Mouse (Mus musculus) heart, adult 2 months (tissue): Measurements from ENCODE around the gene Scamp1. TPM values are rescaled to one million over a fixed set of nuclear protein-coding genes. Genes with fewer than 3 reads are reported as not detected.

Source experiments
- DNase-seq, 2 experiments: peaks; one replicate each; pipeline ENCODE4 v3.0.0; 2021
- H3K27ac ChIP-seq: fragments of 200-600 bp; 2 replicates; pipeline ENCODE4 v1.8.1; 2022
- H3K27me3 ChIP-seq: fragments of 200-500 bp; 2 replicates; pipeline ENCODE4 v1.6.1; 2012; ENCODE audit warnings: mild to moderate bottlenecking, low read length, inconsistent platforms, mixed read lengths; ENCODE audit not compliant: control insufficient read depth, insufficient read depth
- H3K36me3 ChIP-seq: fragments of 200-500 bp; 2 replicates; pipeline ENCODE4 v1.6.1; 2012; ENCODE audit warnings: low read length, inconsistent platforms; ENCODE audit not compliant: control insufficient read depth, insufficient read depth
- H3K4me1 ChIP-seq: fragments of 200-500 bp; 2 replicates; pipeline ENCODE4 v1.6.1; 2011; ENCODE audit warnings: low read length; ENCODE audit not compliant: control insufficient read depth, insufficient read depth
- H3K4me3 ChIP-seq: fragments of 200-600 bp; 2 replicates; pipeline ENCODE4 v1.8.1; 2022
- H3K79me2 ChIP-seq: fragments of 200-500 bp; replicated peaks from 2 replicates; pipeline ENCODE4 v1.6.1; 2012; ENCODE audit warnings: mild to moderate bottlenecking, inconsistent platforms, low read length, moderate library complexity, mixed read lengths; ENCODE audit not compliant: control insufficient read depth, insufficient read depth
- H3K9ac ChIP-seq: fragments of 200-500 bp; 2 replicates; pipeline ENCODE4 v1.6.1; 2012; ENCODE audit warnings: low read depth, mild to moderate bottlenecking, control low read depth, inconsistent platforms, low read length, mixed read lengths
- CTCF ChIP-seq: fragments of 200-600 bp; IDR thresholded peaks from 2 replicates; pipeline ENCODE4 v1.8.1; 2022; ENCODE audit warnings: antibody characterized with exemption, mild to moderate bottlenecking, moderate library complexity
- EP300 ChIP-seq: fragments of 200-500 bp; IDR thresholded peaks from 2 replicates; pipeline ENCODE4 v1.6.1; 2011; ENCODE audit warnings: low read depth, low read length, control low read depth; ENCODE audit not compliant: insufficient read depth
- POLR2A ChIP-seq: fragments of 200-500 bp; IDR thresholded peaks from 2 replicates; pipeline ENCODE4 v1.6.1; 2011; ENCODE audit warnings: mild to moderate bottlenecking, low read depth, low read length, control low read depth; ENCODE audit not compliant: insufficient read depth
- WGBS: fragments of 180-500 bp; shearing (Covaris S2); methylation state at CpG from one replicate; pipeline ENCODE4 v1.1.7; 2018; 5-methylcytosine and 5-hydroxymethylcytosine counted together
- intact Hi-C: fragments of 180-260 bp; cut with DNase I; formaldehyde crosslinking; loops from one replicate; pipeline ENCODE4 v1.15.1; 2025
- polyA plus RNA-seq: library from polyadenylated mRNA; depleted of rRNA; stranded (reverse); fragments of >200 nt; gene quantifications from 2 replicates; pipeline ENCODE4 v1.2.3, GENCODE M21; 2012
- total RNA-seq, 2 experiments: library from RNA; stranded (reverse); gene quantifications; 2 replicates each; pipeline ENCODE4 v1.2.3; 2021

Scamp1 gene
- total and polyA plus RNA-seq, 3 experiments = 12.5 to 33.3 (median 32.3) TPM

GRCm38 (mm10) chr13:94250761-94251160 is 34.9 kb downstream of the Scamp1 start:
- no peak overlapping the region for H3K9ac ChIP-seq
- no peaks in the 10 kb centered on the region for H3K27me3 ChIP-seq
- H3K4me3 ChIP-seq = no peak overlapping the region
- no peak for TF ChIP-seq CTCF
- no peak for TF ChIP-seq POLR2A
- TF ChIP-seq EP300 = no peak
- intact Hi-C loops = no loop called here
- H3K79me2 ChIP-seq = peaks cover 2% of the 10 kb centered on the region
- no peaks in the 10 kb centered on the region for H3K4me1 ChIP-seq
- DNase-seq = no peak
- 93% methylated on average over 7 of the region's 8 CpGs for WGBS
- H3K27ac ChIP-seq = no peak overlapping the region
- no peaks in the 10 kb centered on the region; the same call in 1 of the 2 replicates for H3K36me3 ChIP-seq

DNA sequence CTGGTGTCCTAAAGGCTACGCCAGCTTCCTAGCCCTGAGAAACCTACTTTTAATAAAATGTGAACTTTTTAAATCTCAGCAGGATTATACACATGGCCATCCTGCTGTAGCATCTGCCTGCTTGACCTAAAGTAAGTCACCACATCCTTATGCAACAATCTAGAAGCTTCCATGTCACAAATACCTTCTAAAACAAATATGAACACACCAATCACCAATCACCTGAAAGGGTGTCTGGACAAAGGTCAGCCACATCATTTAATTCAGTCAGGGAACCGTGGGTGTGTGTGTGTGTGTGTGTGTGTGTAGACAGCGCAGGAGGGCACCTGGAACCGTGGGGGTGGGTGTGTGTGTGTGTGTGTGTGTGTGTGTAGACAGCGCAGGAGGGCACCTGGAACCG is 35.5 kb downstream of the Scamp1 start:
- Histone ChIP-seq H3K27ac (no peak overlapping the region), H3K4me1 (no peaks in the 10 kb centered on the region), H3K4me3 (no peak overlapping the region), H3K27me3 (no peaks in the 10 kb centered on the region), H3K9ac (no peak overlapping the region), H3K79me2 (peaks cover 2% of the 10 kb centered on the region), H3K36me3 (no peaks in the 10 kb centered on the region; the same call in 1 of the 2 replicates)
- DNase-seq = no peak
- TF ChIP-seq EP300 (no peak), POLR2A (no peak), CTCF (no peak)
- intact Hi-C loops = no loop called here
- 92% methylated on average over 6 of the region's 6 CpGs for WGBS

DNA sequence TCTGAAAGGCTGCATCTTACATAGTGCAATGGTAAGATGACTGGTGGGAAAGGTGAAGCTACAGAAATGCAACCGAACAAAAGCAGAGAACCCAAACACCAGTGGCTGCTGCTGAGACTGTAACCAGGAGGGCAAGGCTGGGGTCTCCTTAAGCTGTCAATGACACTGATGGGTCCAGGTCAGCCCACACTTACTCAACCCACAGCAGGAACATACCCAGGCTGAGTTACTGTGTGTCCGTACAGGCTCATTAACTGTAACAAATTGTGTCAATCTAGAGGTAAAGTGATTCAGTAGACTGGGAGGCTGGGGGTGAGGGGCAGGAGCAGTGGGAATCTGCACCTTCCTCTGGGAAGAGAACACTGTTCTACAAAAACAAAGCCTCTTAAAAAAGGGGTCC is 42.8 kb downstream of the Scamp1 start:
- TF ChIP-seq EP300 = no peak
- no peak for TF ChIP-seq CTCF
- TF ChIP-seq POLR2A = no peak
- 98% methylated on average over 2 of the region's 2 CpGs for WGBS
- no peak overlapping the region for H3K4me3 ChIP-seq
- no peaks in the 10 kb centered on the region for H3K27me3 ChIP-seq
- intact Hi-C loops = no loop called here
- H3K79me2 ChIP-seq = peaks cover 4% of the 10 kb centered on the region
- H3K27ac ChIP-seq = no peak overlapping the region
- H3K36me3 ChIP-seq = no peaks in the 10 kb centered on the region
- DNase-seq = no peak
- H3K9ac ChIP-seq = no peak overlapping the region
- H3K4me1 ChIP-seq = no peaks in the 10 kb centered on the region; the same call in 1 of the 2 replicates

DNA sequence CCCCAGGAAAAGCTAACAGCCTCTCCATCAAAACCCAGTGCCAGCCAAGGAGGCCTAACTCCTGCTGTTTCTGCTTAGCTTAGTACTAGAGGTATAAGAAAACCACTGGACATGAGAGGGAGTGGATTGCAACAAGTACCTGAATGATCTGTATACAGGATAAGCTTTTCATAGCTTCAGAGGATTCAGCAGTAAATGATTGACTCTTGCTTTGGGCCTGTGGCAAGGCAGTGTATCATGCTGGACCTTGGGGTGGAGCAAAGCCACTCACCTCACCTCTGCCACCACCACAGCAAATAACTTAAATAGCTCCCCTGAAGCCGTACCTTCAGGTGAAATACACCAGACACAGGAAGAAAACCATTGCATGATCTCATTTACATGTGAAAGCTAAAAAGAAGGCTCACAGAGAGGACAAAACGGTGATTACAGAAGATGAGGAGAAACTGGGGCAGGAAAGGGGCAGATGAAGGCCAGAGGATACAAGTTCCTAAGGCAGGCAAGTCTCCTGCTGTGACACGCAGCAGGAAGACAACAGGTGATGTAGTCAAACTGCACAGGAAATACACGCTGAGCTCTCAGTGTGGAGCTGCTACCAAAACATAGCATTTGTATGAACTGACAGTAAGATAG is 43.6 kb downstream of the Scamp1 start:
- Histone ChIP-seq H3K79me2 (peaks cover 4% of the 10 kb centered on the region), H3K36me3 (no peaks in the 10 kb centered on the region), H3K27me3 (no peaks in the 10 kb centered on the region), H3K27ac (no peak overlapping the region), H3K4me1 (no peaks in the 10 kb centered on the region; the same call in 1 of the 2 replicates), H3K4me3 (no peak overlapping the region), H3K9ac (no peak overlapping the region)
- DNase-seq = no peak
- WGBS = 63% methylated on average over 4 of the region's 4 CpGs
- intact Hi-C loops = no loop called here
- TF ChIP-seq CTCF (no peak), POLR2A (no peak), EP300 (no peak)

GRCm38 (mm10) chr13:94240873-94241272 is 44.8 kb downstream of the Scamp1 start:
- Histone ChIP-seq H3K36me3 (no peaks in the 10 kb centered on the region), H3K27me3 (no peaks in the 10 kb centered on the region), H3K4me1 (no peaks in the 10 kb centered on the region; the same call in 1 of the 2 replicates), H3K27ac (no peak overlapping the region), H3K9ac (no peak overlapping the region), H3K79me2 (peaks cover 4% of the 10 kb centered on the region), H3K4me3 (no peak overlapping the region)
- no peak for TF ChIP-seq CTCF
- TF ChIP-seq POLR2A = no peak
- no peak for TF ChIP-seq EP300
- WGBS = 56% methylated on average over 5 of the region's 5 CpGs
- no peak for DNase-seq
- intact Hi-C loops = no loop called here

- no peak overlapping the region for H3K4me3 ChIP-seq
- no peak overlapping the region for H3K27ac ChIP-seq
- H3K9ac ChIP-seq = no peak overlapping the region
- H3K4me1 ChIP-seq = no peaks in the 10 kb centered on the region; the same call in 1 of the 2 replicates
- H3K27me3 ChIP-seq = no peaks in the 10 kb centered on the region
- intact Hi-C loops = no loop called here
- peaks cover 4% of the 10 kb centered on the region for H3K79me2 ChIP-seq
- 79% methylated on average over 6 of the region's 6 CpGs for WGBS
- H3K36me3 ChIP-seq = no peaks in the 10 kb centered on the region
- TF ChIP-seq EP300 = no peak
- no peak for TF ChIP-seq CTCF
- TF ChIP-seq POLR2A = no peak
- DNase-seq = no peak
Measured at GRCm38 (mm10) chr13:94240111-94240510, 45.5 kb downstream of the Scamp1 start.
